15 mouse cellular contexts compared by ENCODE assay signal in the genomic region with DNA sequence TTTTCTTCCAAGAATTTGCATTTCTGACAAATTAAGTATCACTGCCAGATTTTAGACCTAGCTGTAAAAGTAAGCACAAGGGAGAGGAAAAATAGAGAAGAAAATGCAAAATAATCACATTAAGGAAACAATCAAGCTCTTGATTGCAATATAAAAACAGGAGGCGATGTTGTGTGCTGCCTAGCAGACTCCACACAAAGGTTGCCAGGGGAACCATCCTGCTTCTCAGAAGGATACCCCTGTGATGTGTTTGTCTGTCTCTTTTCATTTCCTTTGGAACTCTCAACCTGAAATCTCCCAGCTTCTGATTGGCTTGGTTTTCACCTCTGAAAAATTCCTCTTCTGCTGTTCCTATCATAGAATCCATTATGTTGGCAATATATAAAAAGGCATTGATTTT.
DNase-seq lines count a peak whose midpoint lies in the region; ATAC-seq and TF ChIP-seq lines count a peak whose summit lies in the region.
"Had no signal": no experiment of that assay in that cellular context is flagged by ENCODE, and none has a peak within 500 bp of the region (broad histone marks: within the 10 kb centered on the region; RNA-seq: fewer than 3 reads in every experiment).

No protein-coding gene starts in this region.

- no peak overlapping the region for H3K27ac ChIP-seq in embryonic facial prominence, embryonic 11.5 days (replicated peaks; ENCODE audit: low read depth, low read length)
- no peak overlapping the region for H3K27ac ChIP-seq in hindbrain, embryonic 13.5 days
- no peak overlapping the region for H3K27ac ChIP-seq in midbrain, postnatal 0 days (ENCODE audit: low read depth, low read length)
- H3K27ac ChIP-seq: embryonic facial prominence, embryonic 12.5 days; heart, embryonic 10.5 days; limb, embryonic 15.5 days had no signal

- no peak overlapping the region for H3K4me3 ChIP-seq in embryonic facial prominence, embryonic 11.5 days (ENCODE audit: low read depth, low read length)
- no peak overlapping the region for H3K4me3 ChIP-seq in hindbrain, embryonic 13.5 days
- H3K4me3 ChIP-seq in midbrain, postnatal 0 days (ENCODE audit: low read depth, low read length) = no peak overlapping the region
- H3K4me3 ChIP-seq in lung, adult 2 months (replicated peaks; ENCODE audit: extremely low read depth, low read depth, low read length) = no peak overlapping the region
- H3K4me3 ChIP-seq: embryonic facial prominence, embryonic 12.5 days; heart, embryonic 10.5 days; limb, embryonic 15.5 days had no signal

- ATAC-seq in embryonic facial prominence, embryonic 11.5 days (replicated peaks; ENCODE audit: insufficient number of reproducible peaks, low FRiP score, low TSS enrichment, low read depth) = no peak
- ATAC-seq in hindbrain, embryonic 13.5 days (ENCODE audit: low FRiP score) = peak; percentile 87
- ATAC-seq in midbrain, postnatal 0 days (ENCODE audit: low FRiP score) = no peak
- ATAC-seq: activated CD4-positive, CD25-positive, alpha-beta regulatory T cell, adult 4 months; intestine, postnatal 0 days had no signal

- no peak for TF ChIP-seq CTCF in midbrain, postnatal 0 days (IDR thresholded peaks at IDR 0.05)
- no peak for TF ChIP-seq CTCF in lung, adult 2 months (IDR thresholded peaks at IDR 0.05; ENCODE audit: insufficient read depth, low read length)

- no peak overlapping the region for H3K9ac ChIP-seq in embryonic facial prominence, embryonic 11.5 days (replicated peaks; ENCODE audit: low read length)
- no peak overlapping the region for H3K9ac ChIP-seq in hindbrain, embryonic 13.5 days
- no peak overlapping the region for H3K9ac ChIP-seq in midbrain, postnatal 0 days (replicated peaks; ENCODE audit: low read length, poor library complexity, severe bottlenecking)
- H3K9ac ChIP-seq: embryonic facial prominence, embryonic 12.5 days; limb, embryonic 15.5 days had no signal

- no peak for TF ChIP-seq POLR2A in lung, adult 2 months (IDR thresholded peaks at IDR 0.05; ENCODE audit: borderline replicate concordance, extremely low read depth, low read depth, low read length)

- peak; percentile 67 for DNase-seq in embryo, embryonic 10 days (ENCODE audit: low spot score)
- DNase-seq in embryo, embryonic 9.5 days (ENCODE audit: extremely low spot score) = no peak
- DNase-seq in embryonic facial prominence, embryonic 11.5 days (ENCODE audit: low spot score) = peak; percentile 58
- peak; percentile 72 for DNase-seq in midbrain, postnatal 0 days (ENCODE audit: low spot score)
- no peak for DNase-seq in heart, postnatal 25 days (ENCODE audit: low spot score)
- no peak for DNase-seq in thymus, postnatal 36 days
- DNase-seq in lung, adult 2 months = no peak
- DNase-seq: lung, postnatal 10 days; right cerebral cortex, postnatal 25 days had no signal

- no peaks in the 10 kb centered on the region for H3K4me1 ChIP-seq in embryonic facial prominence, embryonic 11.5 days (ENCODE audit: control insufficient read depth, insufficient read depth, low read length)
- no peaks in the 10 kb centered on the region; the same call in 1 of the 2 replicates for H3K4me1 ChIP-seq in hindbrain, embryonic 13.5 days (replicated peaks)
- H3K4me1 ChIP-seq in midbrain, postnatal 0 days (ENCODE audit: insufficient read depth, low read length) = no peaks in the 10 kb centered on the region
- H3K4me1 ChIP-seq in lung, adult 2 months (ENCODE audit: control insufficient read depth, insufficient read depth, low read length) = no peaks in the 10 kb centered on the region
- H3K4me1 ChIP-seq: embryonic facial prominence, embryonic 12.5 days; heart, embryonic 10.5 days; limb, embryonic 15.5 days had no signal

- H3K4me2 ChIP-seq in embryonic facial prominence, embryonic 11.5 days (ENCODE audit: low read depth, low read length) = no peak overlapping the region
- no peak overlapping the region for H3K4me2 ChIP-seq in hindbrain, embryonic 13.5 days
- H3K4me2 ChIP-seq in midbrain, postnatal 0 days (ENCODE audit: low read depth, low read length, poor library complexity, severe bottlenecking) = no peak overlapping the region
- H3K4me2 ChIP-seq: embryonic facial prominence, embryonic 12.5 days; limb, embryonic 15.5 days had no signal

- intact Hi-C loops in heart, postnatal 25 days (cut with DNase I) = no loop called here

- H3K9me3 ChIP-seq in embryonic facial prominence, embryonic 11.5 days (replicated peaks; ENCODE audit: control insufficient read depth, low read length) = no peaks in the 10 kb centered on the region
- no peaks in the 10 kb centered on the region for H3K9me3 ChIP-seq in hindbrain, embryonic 13.5 days
- no peaks in the 10 kb centered on the region for H3K9me3 ChIP-seq in midbrain, postnatal 0 days (ENCODE audit: low read length)
- H3K9me3 ChIP-seq: embryonic facial prominence, embryonic 12.5 days; heart, embryonic 10.5 days; limb, embryonic 15.5 days had no signal

- no peaks in the 10 kb centered on the region for H3K27me3 ChIP-seq in embryonic facial prominence, embryonic 11.5 days (ENCODE audit: control insufficient read depth, insufficient read depth, low read length)
- H3K27me3 ChIP-seq in hindbrain, embryonic 13.5 days = no peaks in the 10 kb centered on the region
- H3K27me3 ChIP-seq in midbrain, postnatal 0 days (ENCODE audit: insufficient read depth, low read length) = no peaks in the 10 kb centered on the region
- H3K27me3 ChIP-seq: embryonic facial prominence, embryonic 12.5 days; limb, embryonic 15.5 days had no signal

- 43% methylated on average over 1 of the region's 1 CpGs for WGBS in embryonic facial prominence, embryonic 11.5 days
- WGBS in hindbrain, embryonic 13.5 days = 3% methylated on average over 1 of the region's 1 CpGs
- WGBS in midbrain, postnatal 0 days = 8% methylated on average over 1 of the region's 1 CpGs
- 56% methylated on average over 1 of the region's 1 CpGs for WGBS in lung, adult 2 months

- no peaks in the 10 kb centered on the region for H3K36me3 ChIP-seq in embryonic facial prominence, embryonic 11.5 days (replicated peaks; ENCODE audit: control insufficient read depth, insufficient read depth, low read depth, low read length)
- H3K36me3 ChIP-seq in hindbrain, embryonic 13.5 days = no peaks in the 10 kb centered on the region
- no peaks in the 10 kb centered on the region for H3K36me3 ChIP-seq in midbrain, postnatal 0 days (ENCODE audit: insufficient read depth, low read length)
- H3K36me3 ChIP-seq: embryonic facial prominence, embryonic 12.5 days; heart, embryonic 10.5 days; limb, embryonic 15.5 days had no signal

Comparison
In these comparisons a context has a peak if more than half of its experiments do, and no peak if none do; other contexts are left out.
1. DNase-seq: peak in embryo, embryonic 10 days (single experiment), embryonic facial prominence, embryonic 11.5 days (single experiment) and midbrain, postnatal 0 days (single experiment); none in embryo, embryonic 9.5 days (single experiment), heart, postnatal 25 days (single experiment), thymus, postnatal 36 days (0 of 2) and lung, adult 2 months (single experiment).